Comparison of ENCODE assay signal across 33 mouse cellular contexts in the genomic region with DNA sequence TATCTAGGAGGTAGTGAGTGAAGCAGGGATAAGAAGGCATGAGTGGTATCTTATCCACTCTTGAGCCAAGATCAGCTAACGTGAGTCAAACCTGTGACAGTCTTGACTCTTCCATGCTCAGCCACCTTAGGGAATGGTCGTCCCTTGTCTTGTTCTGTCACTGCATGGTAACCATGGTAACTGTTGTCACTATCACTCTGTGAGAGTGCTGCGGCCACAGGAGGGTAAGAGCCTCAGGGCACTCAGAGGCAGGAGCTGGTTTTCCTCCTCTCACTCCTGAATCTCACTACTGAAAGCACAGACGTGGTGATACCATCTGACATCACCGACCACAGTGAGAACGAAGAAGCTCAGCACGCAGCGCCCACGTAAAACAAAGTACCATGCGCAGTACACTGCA. TPM values are rescaled to one million over a fixed set of nuclear protein-coding genes. Genes with fewer than 3 reads are reported as not detected.
A peak's percentile ranks its signal among the peaks of the same experiment; 100 is the strongest.
DNase-seq lines count a peak whose midpoint lies in the region; ATAC-seq lines count a peak whose summit lies in the region.
"Had no signal": no experiment of that assay in that cellular context is flagged by ENCODE, and none has a peak within 500 bp of the region (broad histone marks: within the 10 kb centered on the region; RNA-seq: fewer than 3 reads in every experiment).

No protein-coding gene starts in this region.

- intact Hi-C loops in left cerebral cortex, postnatal 36 days (cut with DNase I) = no loop called here

- no peaks in the 10 kb centered on the region for H3K36me3 ChIP-seq in forebrain, embryonic 14.5 days (ENCODE audit: control insufficient read depth, insufficient read depth, low read length)
- H3K36me3 ChIP-seq in forebrain, embryonic 12.5 days (replicated peaks) = no peaks in the 10 kb centered on the region
- no peaks in the 10 kb centered on the region for H3K36me3 ChIP-seq in hindbrain, embryonic 16.5 days (ENCODE audit: control insufficient read depth, insufficient read depth, low read length)
- H3K36me3 ChIP-seq in hindbrain, embryonic 14.5 days (replicated peaks; ENCODE audit: control insufficient read depth, insufficient read depth) = no peaks in the 10 kb centered on the region
- no peaks in the 10 kb centered on the region for H3K36me3 ChIP-seq in midbrain, embryonic 15.5 days (replicated peaks)
- H3K36me3 ChIP-seq: heart, embryonic 15.5 days; intestine, embryonic 15.5 days; limb, embryonic 12.5 days; midbrain, embryonic 12.5 days had no signal

- H3K27ac ChIP-seq in forebrain, embryonic 14.5 days (ENCODE audit: low read depth, low read length) = no peak overlapping the region
- no peak overlapping the region for H3K27ac ChIP-seq in forebrain, embryonic 12.5 days
- no peak overlapping the region for H3K27ac ChIP-seq in hindbrain, embryonic 16.5 days (ENCODE audit: low read depth, low read length)
- H3K27ac ChIP-seq in hindbrain, embryonic 14.5 days = no peak overlapping the region
- no peak overlapping the region for H3K27ac ChIP-seq in midbrain, embryonic 15.5 days
- H3K27ac ChIP-seq: forebrain, embryonic 13.5 days; heart, embryonic 15.5 days; intestine, embryonic 15.5 days; layer of hippocampus, adult 2 months; limb, embryonic 12.5 days; macrophage; midbrain, embryonic 12.5 days; stomach, postnatal 0 days had no signal

- peak; percentile 12 for DNase-seq in forebrain, embryonic 14.5 days (ENCODE audit: low spot score)
- no peak for DNase-seq in hindbrain, embryonic 14.5 days (ENCODE audit: low spot score)
- peak; percentile 30 for DNase-seq in brain, adult 2 months (ENCODE audit: low read depth, low spot score)
- DNase-seq in left cerebral cortex, postnatal 36 days (ENCODE audit: low spot score in 2 of 2) = no peak
- no peak for DNase-seq in cerebellum, adult 8-10 months
- DNase-seq: adrenal gland, postnatal 25 days; cerebellum, adult 11 months; gastrocnemius, postnatal 36 days; heart, postnatal 4 days; kidney, adult 9 months; kidney, postnatal 25 days; layer of hippocampus, postnatal 36 days; liver, postnatal 0 days; thymus, adult 2 months; thymus, postnatal 4 days had no signal

- no peak overlapping the region for H3K4me2 ChIP-seq in forebrain, embryonic 14.5 days (ENCODE audit: low read length)
- H3K4me2 ChIP-seq in forebrain, embryonic 12.5 days = no peak overlapping the region
- no peak overlapping the region for H3K4me2 ChIP-seq in hindbrain, embryonic 16.5 days (ENCODE audit: low read length)
- H3K4me2 ChIP-seq in hindbrain, embryonic 14.5 days (replicated peaks) = no peak overlapping the region
- H3K4me2 ChIP-seq in midbrain, embryonic 15.5 days = no peak overlapping the region
- H3K4me2 ChIP-seq: forebrain, embryonic 13.5 days; heart, embryonic 15.5 days; intestine, embryonic 15.5 days; limb, embryonic 12.5 days; liver, embryonic 11.5 days; midbrain, embryonic 12.5 days had no signal

- H3K9ac ChIP-seq in forebrain, embryonic 14.5 days (ENCODE audit: low read length) = no peak overlapping the region
- no peak overlapping the region for H3K9ac ChIP-seq in forebrain, embryonic 12.5 days
- no peak overlapping the region for H3K9ac ChIP-seq in hindbrain, embryonic 16.5 days (ENCODE audit: low read depth, low read length)
- no peak overlapping the region for H3K9ac ChIP-seq in hindbrain, embryonic 14.5 days
- H3K9ac ChIP-seq in midbrain, embryonic 15.5 days = no peak overlapping the region
- H3K9ac ChIP-seq: forebrain, embryonic 13.5 days; heart, embryonic 15.5 days; intestine, embryonic 15.5 days; limb, embryonic 12.5 days; liver, postnatal 0 days; midbrain, embryonic 12.5 days had no signal

- ATAC-seq in forebrain, embryonic 14.5 days = no peak
- no peak for ATAC-seq in forebrain, embryonic 12.5 days (ENCODE audit: low FRiP score)
- ATAC-seq in hindbrain, embryonic 16.5 days = 0 out of 2 replicates have a peak, but pooled peaks have one; percentile 20
- no peak for ATAC-seq in hindbrain, embryonic 14.5 days (ENCODE audit: low FRiP score)
- peak; percentile 75; the same call in 1 of the 2 replicates for ATAC-seq in midbrain, embryonic 15.5 days (replicated peaks)
- ATAC-seq: forebrain, embryonic 13.5 days; intestine, embryonic 15.5 days; liver, postnatal 0 days; lung, postnatal 0 days had no signal

- no peaks in the 10 kb centered on the region for H3K9me3 ChIP-seq in forebrain, embryonic 14.5 days (replicated peaks; ENCODE audit: control insufficient read depth, low read length)
- no peaks in the 10 kb centered on the region for H3K9me3 ChIP-seq in forebrain, embryonic 12.5 days
- no peaks in the 10 kb centered on the region for H3K9me3 ChIP-seq in hindbrain, embryonic 16.5 days (ENCODE audit: control insufficient read depth, low read length)
- H3K9me3 ChIP-seq in hindbrain, embryonic 14.5 days (ENCODE audit: control insufficient read depth, low read length) = no peaks in the 10 kb centered on the region
- no peaks in the 10 kb centered on the region for H3K9me3 ChIP-seq in midbrain, embryonic 15.5 days
- H3K9me3 ChIP-seq: forebrain, embryonic 13.5 days; heart, embryonic 15.5 days; intestine, embryonic 15.5 days; limb, embryonic 12.5 days; midbrain, embryonic 12.5 days had no signal

- no peaks in the 10 kb centered on the region for H3K4me1 ChIP-seq in forebrain, embryonic 14.5 days (ENCODE audit: control insufficient read depth, insufficient read depth, low read length)
- H3K4me1 ChIP-seq in forebrain, embryonic 12.5 days = peaks cover 5% of the 10 kb centered on the region; the same call in 1 of the 2 replicates
- no peaks in the 10 kb centered on the region for H3K4me1 ChIP-seq in hindbrain, embryonic 16.5 days (ENCODE audit: control insufficient read depth, insufficient read depth, low read depth, low read length)
- no peaks in the 10 kb centered on the region for H3K4me1 ChIP-seq in hindbrain, embryonic 14.5 days (replicated peaks; ENCODE audit: control insufficient read depth, insufficient read depth, low read length)
- H3K4me1 ChIP-seq in midbrain, embryonic 15.5 days = peaks cover 7% of the 10 kb centered on the region; the same call in 1 of the 2 replicates
- H3K4me1 ChIP-seq: forebrain, embryonic 13.5 days had no signal

- no peaks in the 10 kb centered on the region for H3K27me3 ChIP-seq in forebrain, embryonic 14.5 days (replicated peaks; ENCODE audit: control insufficient read depth, insufficient read depth, low read length)
- peaks cover 7% of the 10 kb centered on the region; the same call in 1 of the 2 replicates for H3K27me3 ChIP-seq in forebrain, embryonic 12.5 days
- H3K27me3 ChIP-seq in hindbrain, embryonic 16.5 days (replicated peaks; ENCODE audit: control insufficient read depth, insufficient read depth, low read length) = no peaks in the 10 kb centered on the region
- H3K27me3 ChIP-seq in hindbrain, embryonic 14.5 days (ENCODE audit: control insufficient read depth, insufficient read depth, low read length) = no peaks in the 10 kb centered on the region
- no peaks in the 10 kb centered on the region for H3K27me3 ChIP-seq in midbrain, embryonic 15.5 days (replicated peaks)
- H3K27me3 ChIP-seq: forebrain, embryonic 13.5 days; intestine, embryonic 15.5 days; midbrain, embryonic 12.5 days had no signal

- 62% methylated on average over 10 of the region's 10 CpGs for WGBS in forebrain, embryonic 14.5 days
- 63% methylated on average over 10 of the region's 10 CpGs for WGBS in forebrain, embryonic 12.5 days
- 59% methylated on average over 10 of the region's 10 CpGs for WGBS in hindbrain, embryonic 16.5 days
- 54% methylated on average over 10 of the region's 10 CpGs for WGBS in hindbrain, embryonic 14.5 days
- WGBS in midbrain, embryonic 15.5 days = 54% methylated on average over 10 of the region's 10 CpGs

- no peak overlapping the region for H3K4me3 ChIP-seq in forebrain, embryonic 14.5 days (ENCODE audit: low read depth, low read length)
- no peak overlapping the region for H3K4me3 ChIP-seq in forebrain, embryonic 12.5 days (replicated peaks)
- no peak overlapping the region for H3K4me3 ChIP-seq in hindbrain, embryonic 16.5 days (ENCODE audit: low read length)
- no peak overlapping the region for H3K4me3 ChIP-seq in hindbrain, embryonic 14.5 days (replicated peaks; ENCODE audit: low read length)
- no peak overlapping the region for H3K4me3 ChIP-seq in midbrain, embryonic 15.5 days
- H3K4me3 ChIP-seq: erythroblast, embryonic 14.5 days; forebrain, embryonic 13.5 days; heart, embryonic 15.5 days; intestine, embryonic 15.5 days; layer of hippocampus, adult 2 months; limb, embryonic 12.5 days; midbrain, embryonic 12.5 days had no signal

RNA-seq across cellular contexts. Expression of a gene that starts 19.7 kb away (rescaled TPM):
- polyA plus RNA-seq in forebrain, embryonic 14.5 days (2014; fragmentation: Nextera tagmentation; extraction: Ambion mirVana) = 1.1 and 1.7 TPM in 2 replicates
- polyA plus RNA-seq in forebrain, embryonic 12.5 days (2016; fragmentation: Nextera tagmentation; extraction: Ambion mirVana) = 0.08 and 0.14 TPM in 2 replicates
- polyA plus RNA-seq in hindbrain, embryonic 16.5 days (2015; fragmentation: Nextera tagmentation; extraction: Ambion mirVana) = 5.1 and 5.7 TPM in 2 replicates
- polyA plus RNA-seq in hindbrain, embryonic 14.5 days (2014; fragmentation: Nextera tagmentation; extraction: Ambion mirVana) = 4.7 and 5.2 TPM in 2 replicates
- 5.1 and 5.3 TPM in 2 replicates for polyA plus RNA-seq in midbrain, embryonic 15.5 days (2015; fragmentation: Nextera tagmentation; extraction: Ambion mirVana)
- 10 to 100 TPM; 18.5 to 21.7 TPM for total RNA-seq in left cerebral cortex, postnatal 36 days (2021)
- polyA plus RNA-seq: embryonic facial prominence, embryonic 11.5 days; erythroblast, embryonic 14.5 days; liver, embryonic 11.5 days; liver, postnatal 0 days; lung, postnatal 0 days; macrophage had no signal

RNA-seq across cellular contexts. Expression of a gene that starts 24.1 kb away (rescaled TPM):
- polyA plus RNA-seq in forebrain, embryonic 14.5 days (2014; fragmentation: Nextera tagmentation; extraction: Ambion mirVana) = not detected in 2 replicates
- not detected in 2 replicates for polyA plus RNA-seq in forebrain, embryonic 12.5 days (2016; fragmentation: Nextera tagmentation; extraction: Ambion mirVana)
- 0.09 TPM in 1 of 2 replicates, not detected in the other for polyA plus RNA-seq in hindbrain, embryonic 16.5 days (2015; fragmentation: Nextera tagmentation; extraction: Ambion mirVana)
- polyA plus RNA-seq in hindbrain, embryonic 14.5 days (2014; fragmentation: Nextera tagmentation; extraction: Ambion mirVana) = 0.07 TPM in 1 of 2 replicates, not detected in the other
- 0.04 and 0.13 TPM in 2 replicates for polyA plus RNA-seq in midbrain, embryonic 15.5 days (2015; fragmentation: Nextera tagmentation; extraction: Ambion mirVana)
- under 1 TPM in 1 of 2 experiments, not detected in 1; 0.11 TPM for total RNA-seq in left cerebral cortex, postnatal 36 days (2021)
- total RNA-seq: ES-E14; gastrocnemius, postnatal 36 days; heart, postnatal 4 days; layer of hippocampus, adult 2 months; layer of hippocampus, postnatal 36 days had no signal
- polyA plus RNA-seq: erythroblast, embryonic 14.5 days; forebrain, embryonic 13.5 days; intestine, embryonic 15.5 days; liver, embryonic 11.5 days; liver, postnatal 0 days; lung, postnatal 0 days; macrophage; midbrain, embryonic 12.5 days; neural tube, embryonic 14.5 days had no signal

RNA-seq across cellular contexts. Expression of a gene that starts 49.1 kb away (rescaled TPM):
- polyA plus RNA-seq in forebrain, embryonic 14.5 days (2014; fragmentation: Nextera tagmentation; extraction: Ambion mirVana) = not detected in 2 replicates
- polyA plus RNA-seq in forebrain, embryonic 12.5 days (2016; fragmentation: Nextera tagmentation; extraction: Ambion mirVana) = not detected in 2 replicates
- polyA plus RNA-seq in hindbrain, embryonic 16.5 days (2015; fragmentation: Nextera tagmentation; extraction: Ambion mirVana) = not detected in 2 replicates
- not detected in 2 replicates for polyA plus RNA-seq in hindbrain, embryonic 14.5 days (2014; fragmentation: Nextera tagmentation; extraction: Ambion mirVana)
- polyA plus RNA-seq in midbrain, embryonic 15.5 days (2015; fragmentation: Nextera tagmentation; extraction: Ambion mirVana) = not detected in 2 replicates
- total RNA-seq in left cerebral cortex, postnatal 36 days (2021) = not detected
- total RNA-seq: adrenal gland, postnatal 25 days; gastrocnemius, postnatal 36 days; heart, postnatal 4 days; layer of hippocampus, adult 2 months; layer of hippocampus, postnatal 36 days; left cerebral cortex, postnatal 10 days had no signal
- polyA plus RNA-seq: embryonic facial prominence, embryonic 11.5 days; erythroblast, embryonic 14.5 days; forebrain, embryonic 13.5 days; liver, postnatal 0 days; macrophage; neural tube, embryonic 14.5 days had no signal

Comparison
In these comparisons a context has a peak if more than half of its experiments do, and no peak if none do; other contexts are left out.
1. ATAC-seq: peak in hindbrain, embryonic 16.5 days (single experiment) and midbrain, embryonic 15.5 days (single experiment); none in forebrain, embryonic 14.5 days (single experiment), forebrain, embryonic 12.5 days (single experiment) and hindbrain, embryonic 14.5 days (single experiment).
2. DNase-seq: peak in forebrain, embryonic 14.5 days (single experiment) and brain, adult 2 months (single experiment); none in hindbrain, embryonic 14.5 days (single experiment), left cerebral cortex, postnatal 36 days (0 of 2) and cerebellum, adult 8-10 months (single experiment).